Mouse (Mus musculus) CH12.LX (cell line): Measurements from ENCODE around the gene Gpx4. TPM values are rescaled to one million over a fixed set of nuclear protein-coding genes. Genes with fewer than 3 reads are reported as not detected.
"Not testable (repeated sequence)": the region's sequence is repeated elsewhere in the genome, so short reads cannot be mapped to it uniquely, and the experiment has no call there.

ENCODE experiments used
- DNase-seq: peaks from one replicate; pipeline ENCODE4 v3.0.0-alpha.2; 2013; ENCODE audit errors: extremely low read depth
- H3K27ac ChIP-seq: 2 replicates; pipeline ENCODE4 v1.5.1; 2012; ENCODE audit warnings: low read depth, mild to moderate bottlenecking, control low read depth, moderate library complexity; ENCODE audit not compliant: insufficient read depth
- H3K27me3 ChIP-seq: replicated peaks from 2 replicates; pipeline ENCODE3; 2012; ENCODE audit warnings: inconsistent platforms
- H3K36me3 ChIP-seq, 2 experiments: replicated peaks in 1 of 2; 2 replicates each; pipeline versions ENCODE3 to v1.6.1; 2012; ENCODE audit warnings: inconsistent platforms in 1 of 2, low read length in 1 of 2, mild to moderate bottlenecking in 1 of 2, mixed read lengths in 1 of 2, moderate library complexity in 1 of 2; ENCODE audit not compliant: control insufficient read depth in 1 of 2, insufficient read depth in 1 of 2
- H3K4me1 ChIP-seq, 2 experiments: 2 replicates each; pipeline ENCODE4 v1.6.1; 2012; ENCODE audit warnings: inconsistent platforms in 1 of 2, moderate library complexity in 1 of 2; ENCODE audit not compliant: insufficient read depth in 2 of 2, control insufficient read depth in 1 of 2
- H3K4me2 ChIP-seq: 2 replicates; pipeline ENCODE4 v1.6.1; 2012; ENCODE audit warnings: low read depth, mild to moderate bottlenecking, control low read depth; ENCODE audit not compliant: poor library complexity, insufficient read depth, severe bottlenecking
- H3K4me3 ChIP-seq, 3 experiments: fragments of 150-350 bp in 1 of 3; sonication (generic) in 1 of 3; replicated peaks in 1 of 3; 2 replicates each; pipeline versions ENCODE3 to v1.5.1; 2011 to 2012; ENCODE audit warnings: low read depth in 2 of 3, low read length in 2 of 3, mild to moderate bottlenecking in 2 of 3, moderate library complexity in 2 of 3, control low read depth in 1 of 3, improper control_type of control experiment in 1 of 3, inconsistent platforms in 1 of 3, mixed read lengths in 1 of 3; ENCODE audit not compliant: poor library complexity in 1 of 3
- H3K79me2 ChIP-seq: replicated peaks from 2 replicates; pipeline ENCODE4 v1.6.1; 2012; ENCODE audit warnings: mild to moderate bottlenecking, moderate library complexity; ENCODE audit not compliant: control insufficient read depth, poor library complexity, insufficient read depth, severe bottlenecking; ENCODE audit errors: extremely low read depth
- H3K9ac ChIP-seq: 2 replicates; pipeline ENCODE4 v1.6.1; 2012; ENCODE audit warnings: low read depth, mild to moderate bottlenecking, control low read depth, moderate library complexity; ENCODE audit not compliant: insufficient read depth
- H3K9me3 ChIP-seq: replicated peaks from 2 replicates; pipeline ENCODE3; 2012; ENCODE audit warnings: low read length, inconsistent platforms, mixed read lengths
- ELF1 ChIP-seq: IDR thresholded peaks from 2 replicates; pipeline ENCODE4 v1.6.1; 2014; ENCODE audit warnings: low read depth, mild to moderate bottlenecking, inconsistent platforms, low read length, improper control_type of control experiment
- KAT2A ChIP-seq: IDR thresholded peaks from 2 replicates; pipeline ENCODE4 v1.6.1; 2012; ENCODE audit warnings: low read length, improper control_type of control experiment, inconsistent platforms; ENCODE audit not compliant: insufficient replicate concordance
- MAFK ChIP-seq: IDR thresholded peaks from 2 replicates; pipeline ENCODE4 v1.6.1; 2011; ENCODE audit warnings: low read length, improper control_type of control experiment; ENCODE audit not compliant: insufficient replicate concordance
- MAX ChIP-seq: IDR thresholded peaks from 2 replicates; pipeline ENCODE4 v1.6.1; 2011; ENCODE audit warnings: low read length, improper control_type of control experiment
- MAZ ChIP-seq: IDR thresholded peaks from 2 replicates; pipeline ENCODE4 v1.6.1; 2012; ENCODE audit warnings: low read depth, mild to moderate bottlenecking, inconsistent platforms, low read length, improper control_type of control experiment, moderate library complexity
- MYC ChIP-seq: IDR thresholded peaks from 2 replicates; pipeline ENCODE4 v1.6.1; 2011; ENCODE audit warnings: low read depth, mild to moderate bottlenecking, improper control_type of control experiment, low read length
- NELFE ChIP-seq: IDR thresholded peaks from 2 replicates; pipeline ENCODE4 v1.6.1; 2011; ENCODE audit warnings: low read depth, low read length, improper control_type of control experiment
- POLR2A ChIP-seq: IDR thresholded peaks from 2 replicates; pipeline ENCODE4 v1.6.1; 2011; ENCODE audit warnings: low read depth, mild to moderate bottlenecking, improper control_type of control experiment, low read length
- POLR2AphosphoS2 ChIP-seq: IDR thresholded peaks from 2 replicates; pipeline ENCODE4 v1.6.1; 2011; ENCODE audit warnings: low read depth, low read length, improper control_type of control experiment
- RCOR1 ChIP-seq: conservative IDR thresholded peaks from 2 replicates; pipeline ENCODE4 v1.6.1; 2012; ENCODE audit warnings: low read depth, mild to moderate bottlenecking, inconsistent platforms, low read length, improper control_type of control experiment
- SIN3A ChIP-seq: IDR thresholded peaks from 2 replicates; pipeline ENCODE4 v1.6.1; 2012; ENCODE audit warnings: low read length, improper control_type of control experiment, inconsistent platforms
- SMC3 ChIP-seq: IDR thresholded peaks from 2 replicates; pipeline ENCODE4 v1.6.1; 2011; ENCODE audit warnings: low read depth, low read length, improper control_type of control experiment
- TBP ChIP-seq: conservative IDR thresholded peaks from 2 replicates; pipeline ENCODE4 v1.6.1; 2011; ENCODE audit warnings: low read depth, low read length, improper control_type of control experiment
- TCF12 ChIP-seq: IDR thresholded peaks from 2 replicates; pipeline ENCODE4 v1.6.1; 2014; ENCODE audit warnings: low read depth, mild to moderate bottlenecking, inconsistent platforms, low read length, improper control_type of control experiment
- UBTF ChIP-seq: IDR thresholded peaks from 2 replicates; pipeline ENCODE4 v1.6.1; 2012; ENCODE audit warnings: low read depth, mild to moderate bottlenecking, inconsistent platforms, low read length, improper control_type of control experiment, moderate library complexity
- ZC3H11A ChIP-seq: IDR thresholded peaks from 2 replicates; pipeline ENCODE4 v1.6.1; 2012; ENCODE audit warnings: low read depth, mild to moderate bottlenecking, inconsistent platforms, low read length, improper control_type of control experiment
- ZMIZ1 ChIP-seq: IDR thresholded peaks from 2 replicates; pipeline ENCODE4 v1.6.1; 2012; ENCODE audit warnings: low read depth, mild to moderate bottlenecking, inconsistent platforms, low read length, improper control_type of control experiment
- dilution Hi-C: fragments of 300-500 bp; cut with MboI; formaldehyde crosslinking; loops from 2 replicates; pipeline ENCODE4 v1.14.3; 2020; ENCODE audit warnings: low sequenced_read_pairs; ENCODE audit not compliant: extremely low pct_unique_long_range_greater_than_20kb, extremely low pct_ligation_motif_present
- in situ Hi-C: fragments of 300-500 bp; cut with MboI; formaldehyde crosslinking; loops from 3 replicates; pipeline ENCODE4 v1.14.3; 2019; ENCODE audit warnings: low sequenced_read_pairs, low pct_ligation_motif_present, low pct_unique_long_range_greater_than_20kb, mixed read lengths
- polyA plus RNA-seq: library from polyadenylated mRNA; unstranded; fragments of >175 nt; gene quantifications from 2 replicates; pipeline ENCODE4 v1.2.1, GENCODE M21; 2012; ENCODE audit warnings: low read depth; ENCODE audit not compliant: insufficient read length
- total RNA-seq, 2 experiments: library from RNA; depleted of rRNA; stranded (reverse); fragments of 300-350 nt in 1 of 2; fragments of >200 nt in 1 of 2; gene quantifications; 2 replicates each; pipeline ENCODE4 v1.2.3; 2012 to 2014

The Gpx4 gene
- total and polyA plus RNA-seq, 3 experiments, result 332 to 459 (median 386) TPM

DNA sequence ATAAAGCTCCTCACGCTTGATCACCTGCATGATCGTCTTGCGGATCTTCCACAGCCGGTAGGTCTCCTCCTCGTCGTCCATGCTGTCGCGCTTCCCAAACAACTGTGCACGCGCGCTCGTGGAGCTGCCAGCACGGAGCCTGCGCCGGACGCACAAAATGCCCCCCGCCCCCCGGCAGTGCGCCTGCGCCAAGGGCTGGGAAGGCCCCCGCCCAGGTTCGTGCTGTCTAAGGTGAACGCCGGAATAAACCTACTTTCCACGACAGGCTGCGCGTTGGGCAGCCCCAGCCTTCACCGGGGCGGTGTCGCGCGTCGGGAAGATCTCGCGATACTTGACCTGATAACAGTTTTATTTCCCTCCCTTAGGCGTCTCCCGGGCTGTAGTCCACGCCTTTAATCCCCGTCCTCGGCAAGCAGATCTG, 7.4 kb upstream of the Gpx4 start, which contains the start of gene Polr2e (continued):
- peak; percentile 57; the same call in 1 of the 2 replicates for TF ChIP-seq TCF12
- TF ChIP-seq ZC3H11A, result no peak
- no peak for TF ChIP-seq RCOR1
- TF ChIP-seq SIN3A, result peak; percentile 88; the same call in 1 of the 2 replicates
- TF ChIP-seq ELF1, result peak; percentile 37; the same call in 1 of the 2 replicates

- not testable (repeated sequence) for H3K4me2 ChIP-seq, H3K27me3 ChIP-seq
These were observed 5.4 kb upstream of the Gpx4 start for GRCm38 (mm10) chr10:80041409-80042060.

GRCm38 (mm10) chr10:80044087-80044486, 2.9 kb upstream of the Gpx4 start:
- Histone ChIP-seq H3K27ac (no peak overlapping the region), H3K36me3 (no peaks in the 10 kb centered on the region)
- dilution Hi-C loops, result no loop called here
- TF ChIP-seq NELFE, result no peak
- TF ChIP-seq TCF12, result no peak
- TF ChIP-seq POLR2A, result no peak
- TF ChIP-seq UBTF, result no peak
- TF ChIP-seq MAFK, result no peak
- TF ChIP-seq MAZ, result no peak
- no peak for TF ChIP-seq POLR2AphosphoS2
- TF ChIP-seq MAX, result no peak
- TF ChIP-seq SMC3, result no peak
- TF ChIP-seq KAT2A, result no peak
- no peak for TF ChIP-seq MYC
- no peak for TF ChIP-seq ZMIZ1
- TF ChIP-seq, all 38 proteins: peak for 0
- Histone ChIP-seq H3K4me3 (no peak overlapping the region), H3K4me2 (no peak overlapping the region), H3K79me2 (peaks cover 4% of the 10 kb centered on the region), H3K4me1 (peaks cover 5 to 23% of the 10 kb centered on the region in 2 experiments), H3K27me3 (no peaks in the 10 kb centered on the region), H3K9me3 (no peaks in the 10 kb centered on the region), H3K9ac (no peak overlapping the region)
- in situ Hi-C loops, result no loop called here
- DNase-seq, result no peak

More at GRCm38 (mm10) chr10:80041409-80042060, 5.4 kb upstream of the Gpx4 start:
- Histone ChIP-seq H3K79me2 (peaks cover 20% of the 10 kb centered on the region), H3K4me1 (peaks cover 6 to 24% of the 10 kb centered on the region in 2 experiments), H3K36me3 (peaks cover 20 to 22% of the 10 kb centered on the region in 2 experiments)
- H3K27ac ChIP-seq, H3K4me3 ChIP-seq, dilution Hi-C loops, H3K9me3 ChIP-seq, H3K9ac ChIP-seq, DNase-seq, in situ Hi-C loops: not testable (repeated sequence)
- peak; percentile 80 for TF ChIP-seq TBP

GRCm38 (mm10) chr10:80045364-80045763, 1.6 kb upstream of the Gpx4 start:
- DNase-seq, H3K9ac ChIP-seq, H3K79me2 ChIP-seq, H3K4me3 ChIP-seq, H3K27me3 ChIP-seq, H3K9me3 ChIP-seq, H3K27ac ChIP-seq, dilution Hi-C loops, H3K36me3 ChIP-seq, H3K4me2 ChIP-seq, in situ Hi-C loops: not testable (repeated sequence)
- H3K4me1 ChIP-seq, result peaks cover 5 to 31% of the 10 kb centered on the region in 2 experiments
